Mouse (Mus musculus): Measurements from ENCODE around the gene Gm10721. TPM values are rescaled to one million over a fixed set of nuclear protein-coding genes. Genes with fewer than 3 reads are reported as not detected.
"Not testable (repeated sequence)": the region's sequence is repeated elsewhere in the genome, so short reads cannot be mapped to it uniquely, and the experiment has no call there.

The Gm10721 gene
- polyA plus RNA-seq, 1 experiment from 2014 or later, result 0.26 TPM

- not testable (repeated sequence) for H3K36me3 ChIP-seq; ATAC-seq (ENCODE audit: borderline replicate concordance, extremely low read depth, low FRiP score, low TSS enrichment)
These were observed 4.2 kb downstream of the Gm10721 start, which contains the start of gene Gm10719 for GRCm38 (mm10) chr9:3017108-3017507. TSS of gene Gm10719 (plus strand) at chr9:3017408.

DNA sequence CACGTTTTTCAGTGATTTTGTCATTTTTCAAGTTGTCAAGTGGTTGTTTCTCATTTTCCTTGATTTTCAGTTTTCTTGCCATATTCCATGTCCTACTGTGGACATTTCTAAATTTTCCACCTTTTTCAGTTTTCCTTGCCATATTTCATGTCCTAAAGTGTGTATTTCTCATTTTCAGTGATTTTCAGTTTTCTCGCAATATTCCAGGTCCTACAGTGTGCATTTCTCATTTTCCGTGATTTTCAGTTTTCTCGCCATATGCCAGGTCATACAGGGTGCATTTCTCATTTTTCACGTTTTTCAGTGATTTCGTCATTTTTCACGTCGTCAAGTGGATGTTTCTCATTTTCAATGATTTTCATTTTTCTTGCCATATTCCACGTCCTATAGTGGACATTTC lies 6.0 kb downstream of the Gm10721 start:
- not testable (repeated sequence) for H3K9me3 ChIP-seq; H3K27ac ChIP-seq; H3K36me3 ChIP-seq; H3K4me2 ChIP-seq; H3K4me1 ChIP-seq; H3K9ac ChIP-seq; ATAC-seq (ENCODE audit: borderline replicate concordance, extremely low read depth, low FRiP score, low TSS enrichment); H3K4me3 ChIP-seq; H3K27me3 ChIP-seq
- 61% methylated on average over 9 of the region's 9 CpGs for WGBS

More at GRCm38 (mm10) chr9:3017108-3017507, 4.2 kb downstream of the Gm10721 start, which contains the start of gene Gm10719:
- H3K4me3 ChIP-seq, H3K9ac ChIP-seq, H3K27ac ChIP-seq, H3K4me1 ChIP-seq, H3K27me3 ChIP-seq, H3K4me2 ChIP-seq, H3K9me3 ChIP-seq: not testable (repeated sequence)
- WGBS, result 71% methylated on average over 1 of the region's 9 CpGs

DNA sequence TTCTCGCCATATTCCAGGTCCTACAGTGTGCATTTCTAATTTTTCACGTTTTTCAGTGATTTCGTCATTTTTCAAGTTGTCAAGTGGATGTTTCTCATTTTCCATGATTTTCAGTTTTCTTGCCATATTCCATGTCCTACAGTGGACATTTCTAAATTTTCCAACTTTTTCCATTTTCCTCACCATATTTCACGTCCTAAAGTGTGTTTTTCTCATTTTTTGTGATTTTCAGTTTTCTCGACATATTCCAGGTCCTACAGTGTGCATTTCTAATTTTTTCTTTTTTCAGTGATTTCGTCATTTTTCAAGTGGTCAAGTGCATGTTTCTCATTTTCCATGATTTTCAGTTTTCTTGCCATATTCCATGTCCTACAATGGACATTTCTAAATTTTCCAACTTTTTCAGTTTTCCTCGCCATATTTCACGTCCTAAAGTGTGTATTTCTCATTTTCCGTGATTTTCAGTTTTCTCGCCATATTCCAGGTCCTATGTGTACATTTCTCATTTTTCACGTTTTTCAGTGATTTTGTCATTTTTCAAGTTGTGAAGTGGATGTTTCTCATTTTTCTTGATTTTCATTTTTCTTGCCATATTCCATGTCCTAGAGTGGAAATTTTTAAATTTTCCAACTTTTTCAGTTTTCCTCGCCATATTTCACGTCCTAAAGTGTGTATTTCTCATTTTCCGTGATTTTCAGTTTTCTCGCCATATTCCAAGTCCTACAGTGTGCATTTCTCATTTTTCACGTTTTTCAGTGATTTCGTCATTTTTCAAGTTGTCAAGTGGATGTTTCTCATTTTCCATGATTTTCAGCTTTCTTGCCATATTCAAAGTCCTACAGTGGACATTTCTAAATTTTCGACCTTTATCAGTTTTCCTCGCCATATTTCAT lies 7.1 kb downstream of the Gm10721 start:
- H3K36me3 ChIP-seq, H3K9ac ChIP-seq, H3K4me2 ChIP-seq, H3K4me3 ChIP-seq, H3K27me3 ChIP-seq, H3K9me3 ChIP-seq, H3K27ac ChIP-seq, H3K4me1 ChIP-seq: not testable (repeated sequence)
- ATAC-seq (ENCODE audit: borderline replicate concordance, extremely low read depth, low FRiP score, low TSS enrichment), result peak; percentile 66; the same call in 1 of the 2 replicates
- WGBS, result 75% methylated on average over 17 of the region's 19 CpGs

DNA sequence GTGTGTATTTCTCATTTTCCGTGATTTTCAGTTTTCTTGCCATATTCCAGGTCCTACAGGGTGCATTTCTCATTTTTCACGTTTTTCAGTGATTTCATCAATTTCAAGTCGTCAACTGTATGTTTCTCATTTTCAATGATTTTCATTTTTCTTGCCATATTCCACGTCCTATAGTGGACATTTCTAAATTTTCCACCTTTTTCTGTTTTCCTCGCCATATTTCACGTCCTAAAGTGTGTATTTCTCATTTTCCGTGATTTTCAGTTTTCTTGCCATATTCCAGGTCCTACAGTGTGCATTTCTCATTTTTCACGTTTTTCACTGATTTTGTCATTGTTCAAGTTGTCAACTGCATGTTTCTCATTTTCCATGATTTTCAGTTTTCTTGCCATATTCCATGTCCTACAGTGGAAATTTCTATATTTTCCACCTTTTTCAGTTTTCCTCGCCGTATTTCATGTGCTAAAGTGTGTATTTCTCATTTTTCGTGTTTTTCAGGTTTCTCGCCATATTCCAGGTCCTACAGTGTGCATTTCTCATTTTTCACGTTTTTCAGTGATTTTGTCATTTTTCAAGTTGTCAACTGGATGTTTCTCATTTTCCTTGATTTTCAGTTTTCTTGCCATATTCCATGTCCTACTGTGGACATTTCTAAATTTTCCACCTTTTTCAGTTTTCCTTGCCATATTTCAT lies 9.5 kb downstream of the Gm10721 start:
- not testable (repeated sequence) for H3K9ac ChIP-seq; H3K4me3 ChIP-seq; H3K36me3 ChIP-seq; H3K9me3 ChIP-seq; H3K4me2 ChIP-seq; ATAC-seq (ENCODE audit: borderline replicate concordance, extremely low read depth, low FRiP score, low TSS enrichment); H3K27me3 ChIP-seq; H3K27ac ChIP-seq; H3K4me1 ChIP-seq
- 76% methylated on average over 11 of the region's 13 CpGs for WGBS

GRCm38 (mm10) chr9:3023312-3023984 lies 10.5 kb downstream of the Gm10721 start, which contains the start of gene Gm10718:
TSS of gene Gm10718 (plus strand) at chr9:3023547.
- H3K9me3 ChIP-seq; H3K36me3 ChIP-seq; H3K27ac ChIP-seq; H3K4me1 ChIP-seq; ATAC-seq (ENCODE audit: borderline replicate concordance, extremely low read depth, low FRiP score, low TSS enrichment); H3K4me2 ChIP-seq; H3K4me3 ChIP-seq; H3K9ac ChIP-seq; H3K27me3 ChIP-seq: not testable (repeated sequence)
- 73% methylated on average over 12 of the region's 13 CpGs for WGBS

DNA sequence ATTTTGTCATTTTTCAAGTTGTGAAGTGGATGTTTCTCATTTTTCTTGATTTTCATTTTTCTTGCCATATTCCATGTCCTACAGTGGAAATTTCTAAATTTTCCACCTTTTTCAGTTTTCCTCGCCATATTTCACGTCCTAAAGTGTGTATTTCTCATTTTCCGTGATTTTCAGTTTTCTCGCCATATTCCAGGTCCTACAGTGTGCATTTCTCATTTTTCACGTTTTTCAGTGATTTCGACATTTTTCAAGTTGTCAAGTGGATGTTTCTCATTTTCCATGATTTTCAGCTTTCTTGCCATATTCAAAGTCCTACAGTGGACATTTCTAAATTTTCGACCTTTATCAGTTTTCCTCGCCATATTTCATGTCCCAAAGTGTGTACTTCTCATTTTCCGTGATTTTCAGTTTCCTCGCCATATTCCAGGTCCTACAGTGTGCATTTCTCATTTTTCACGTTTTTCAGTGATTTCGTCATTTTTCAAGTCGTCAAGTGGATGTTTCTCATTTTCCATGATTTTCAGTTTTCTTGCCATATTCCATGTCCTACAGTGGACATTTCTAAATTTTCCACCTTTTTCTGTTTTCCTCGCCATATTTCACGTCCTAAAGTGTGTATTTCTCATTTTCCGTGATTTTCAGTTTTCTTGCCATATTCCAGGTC lies 11.2 kb downstream of the Gm10721 start:
- 74% methylated on average over 16 of the region's 16 CpGs for WGBS

GRCm38 (mm10) chr9:3024912-3025467 lies 12.1 kb downstream of the Gm10721 start, which contains the start of gene Gm10717:
TSS of gene Gm10717 (plus strand) at chr9:3025417.
- H3K27me3 ChIP-seq; H3K9me3 ChIP-seq; H3K9ac ChIP-seq; H3K27ac ChIP-seq; H3K4me3 ChIP-seq; H3K4me2 ChIP-seq; ATAC-seq (ENCODE audit: borderline replicate concordance, extremely low read depth, low FRiP score, low TSS enrichment); H3K4me1 ChIP-seq; H3K36me3 ChIP-seq: not testable (repeated sequence)
- WGBS, result 72% methylated on average over 12 of the region's 12 CpGs

More for the DNA sequence above, 11.2 kb downstream of the Gm10721 start:
- not testable (repeated sequence) for H3K9me3 ChIP-seq; H3K36me3 ChIP-seq; H3K4me2 ChIP-seq; H3K4me3 ChIP-seq; ATAC-seq (ENCODE audit: borderline replicate concordance, extremely low read depth, low FRiP score, low TSS enrichment); H3K27ac ChIP-seq; H3K9ac ChIP-seq; H3K4me1 ChIP-seq; H3K27me3 ChIP-seq

DNA sequence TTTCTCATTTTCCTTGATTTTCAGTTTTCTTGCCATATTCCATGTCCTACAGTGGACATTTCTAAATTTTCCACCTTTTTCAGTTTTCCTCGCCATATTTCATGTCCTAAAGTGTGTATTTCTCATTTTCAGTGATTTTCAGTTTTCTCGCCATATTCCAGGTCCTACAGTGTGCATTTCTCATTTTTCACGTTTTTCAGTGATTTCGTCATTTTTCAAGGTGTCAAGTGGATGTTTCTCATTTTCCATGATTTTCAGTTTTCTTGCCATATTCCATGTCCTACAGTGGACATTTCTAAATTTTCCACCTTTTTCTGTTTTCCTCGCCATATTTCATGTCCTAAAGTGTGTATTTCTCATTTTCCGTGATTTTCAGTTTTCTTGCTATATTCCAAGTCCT lies 12.7 kb downstream of the Gm10721 start:
- H3K4me3 ChIP-seq; H3K4me1 ChIP-seq; H3K27me3 ChIP-seq; H3K9ac ChIP-seq; ATAC-seq (ENCODE audit: borderline replicate concordance, extremely low read depth, low FRiP score, low TSS enrichment); H3K27ac ChIP-seq; H3K9me3 ChIP-seq; H3K4me2 ChIP-seq; H3K36me3 ChIP-seq: not testable (repeated sequence)
- WGBS, result 65% methylated on average over 6 of the region's 6 CpGs

DNA sequence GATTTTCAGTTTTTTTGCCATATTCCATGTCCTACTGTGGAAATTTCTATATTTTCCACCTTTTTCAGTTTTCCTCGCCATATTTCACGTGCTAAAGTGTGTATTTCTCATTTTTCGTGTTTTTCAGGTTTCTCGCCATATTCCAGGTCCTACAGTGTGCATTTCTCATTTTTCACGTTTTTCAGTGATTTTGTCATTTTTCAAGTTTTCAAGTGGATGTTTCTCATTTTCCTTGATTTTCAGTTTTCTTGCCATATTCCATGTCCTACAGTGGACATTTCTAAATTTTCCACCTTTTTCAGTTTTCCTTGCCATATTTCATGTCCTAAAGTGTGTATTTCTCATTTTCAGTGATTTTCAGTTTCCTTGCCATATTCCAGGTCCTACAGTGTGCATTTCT lies 13.2 kb downstream of the Gm10721 start:
- H3K4me2 ChIP-seq; H3K4me1 ChIP-seq; H3K27me3 ChIP-seq; H3K36me3 ChIP-seq; ATAC-seq (ENCODE audit: borderline replicate concordance, extremely low read depth, low FRiP score, low TSS enrichment); H3K9me3 ChIP-seq; H3K9ac ChIP-seq; H3K4me3 ChIP-seq; H3K27ac ChIP-seq: not testable (repeated sequence)
- 71% methylated on average over 5 of the region's 5 CpGs for WGBS

DNA sequence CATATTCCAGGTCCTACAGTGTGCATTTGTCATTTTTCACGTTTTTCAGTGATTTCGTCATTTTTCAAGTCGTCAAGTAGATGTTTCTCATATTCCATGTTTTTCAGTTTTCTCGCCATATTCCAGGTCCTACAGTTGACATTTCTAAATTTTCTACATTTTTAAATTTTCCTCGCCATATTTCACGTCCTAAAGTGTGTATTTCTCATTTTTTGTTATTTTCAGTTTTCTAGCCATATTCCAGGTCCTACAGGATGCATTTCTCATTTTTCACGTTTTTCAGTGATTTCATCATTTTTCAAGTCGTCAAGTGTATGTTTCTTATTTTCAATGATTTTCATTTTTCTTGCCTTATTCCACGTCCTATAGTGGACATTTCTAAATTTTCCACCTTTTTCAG lies 13.8 kb downstream of the Gm10721 start:
- not testable (repeated sequence) for H3K36me3 ChIP-seq; H3K9ac ChIP-seq; H3K9me3 ChIP-seq; ATAC-seq (ENCODE audit: borderline replicate concordance, extremely low read depth, low FRiP score, low TSS enrichment); H3K4me1 ChIP-seq; H3K4me3 ChIP-seq; H3K27me3 ChIP-seq; H3K4me2 ChIP-seq; H3K27ac ChIP-seq
- WGBS, result 65% methylated on average over 9 of the region's 9 CpGs

DNA sequence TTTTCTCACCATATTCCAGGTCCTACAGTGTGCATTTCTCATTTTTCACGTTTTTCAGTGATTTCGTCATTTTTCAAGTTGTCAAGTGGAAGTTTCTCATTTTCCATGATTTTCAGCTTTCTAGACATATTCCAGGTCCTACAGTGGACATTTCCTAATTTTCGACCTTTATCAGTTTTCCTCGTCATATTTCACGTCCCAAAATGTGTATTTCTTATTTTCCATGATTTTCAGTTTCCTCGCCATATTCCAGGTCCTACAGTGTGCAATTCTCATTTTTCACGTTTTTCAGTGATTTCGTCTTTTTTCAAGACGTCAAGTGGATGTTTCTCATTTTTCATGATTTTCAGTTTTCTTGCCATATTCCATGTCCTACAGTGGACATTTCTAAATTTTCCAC lies 14.3 kb downstream of the Gm10721 start:
- H3K36me3 ChIP-seq; H3K27me3 ChIP-seq; H3K27ac ChIP-seq; H3K9me3 ChIP-seq; H3K4me1 ChIP-seq; H3K4me3 ChIP-seq; H3K9ac ChIP-seq; ATAC-seq (ENCODE audit: borderline replicate concordance, extremely low read depth, low FRiP score, low TSS enrichment); H3K4me2 ChIP-seq: not testable (repeated sequence)
- 68% methylated on average over 9 of the region's 9 CpGs for WGBS
